Mouse (Mus musculus) megakaryocyte, embryonic 14.5 days (primary cell): ENCODE results near the gene Bach2. TPM values are rescaled to one million over a fixed set of nuclear protein-coding genes. Genes with fewer than 3 reads are reported as not detected.

Experiments used
- H3K27me3 ChIP-seq: replicated peaks from 2 replicates; pipeline ENCODE3; 2012; ENCODE audit warnings: inconsistent platforms
- H3K36me3 ChIP-seq: replicated peaks from 2 replicates; pipeline ENCODE3; 2012; ENCODE audit warnings: low read length, inconsistent platforms, mixed read lengths
- H3K4me1 ChIP-seq: 2 replicates; pipeline ENCODE4 v1.6.1; 2012; ENCODE audit warnings: inconsistent platforms
- H3K4me3 ChIP-seq: replicated peaks from 2 replicates; pipeline ENCODE3; 2012; ENCODE audit warnings: moderate library complexity, mild to moderate bottlenecking, inconsistent platforms
- H3K9me3 ChIP-seq: 2 replicates; pipeline ENCODE4 v1.6.1; 2012; ENCODE audit warnings: inconsistent platforms
- FLI1 ChIP-seq: IDR thresholded peaks from 2 replicates; pipeline ENCODE4 v1.6.1; 2012; ENCODE audit warnings: low read length, inconsistent platforms, mixed read lengths
- GATA1 ChIP-seq: IDR thresholded peaks from 3 replicates; pipeline ENCODE4 v1.6.1; 2012; ENCODE audit warnings: mixed read lengths, low read length, inconsistent platforms, borderline replicate concordance
- polyA plus RNA-seq: library from polyadenylated mRNA; stranded (reverse); fragments of >175 nt; gene quantifications from 2 replicates; pipeline ENCODE4 v1.2.3, GENCODE M21; 2012; ENCODE audit warnings: low replicate concordance; ENCODE audit not compliant: insufficient read depth

Bach2 gene
- polyA plus RNA-seq, 1 experiment, result 0.27 TPM

DNA sequence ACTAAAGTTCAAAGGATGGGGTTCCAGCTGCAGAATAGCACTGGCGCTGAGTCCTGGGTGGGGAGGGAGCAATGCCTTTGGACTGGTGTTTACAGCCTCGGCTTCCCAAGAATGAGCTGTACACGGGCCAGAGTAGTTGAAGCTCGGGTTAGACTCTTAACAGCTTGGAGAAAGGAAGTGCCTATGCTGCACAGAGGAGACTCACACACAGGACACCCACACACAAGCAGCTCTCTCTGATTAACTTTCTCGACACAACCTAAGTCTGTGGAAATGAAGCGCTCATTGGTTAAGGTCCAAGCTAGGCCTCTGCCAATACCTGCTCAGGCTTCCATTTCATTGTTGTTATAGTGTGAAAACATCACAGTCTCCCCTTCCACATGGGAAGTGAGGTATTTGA lies 224.5 kb downstream of the Bach2 start:
- H3K36me3 ChIP-seq, result no peaks in the 10 kb centered on the region
- TF ChIP-seq FLI1 (no peak), GATA1 (no peak)
- H3K4me1 ChIP-seq, result no peaks in the 10 kb centered on the region
- H3K27me3 ChIP-seq, result peaks cover 11% of the 10 kb centered on the region
- no peak overlapping the region for H3K4me3 ChIP-seq
- no peaks in the 10 kb centered on the region; the same call in 1 of the 2 replicates for H3K9me3 ChIP-seq

DNA sequence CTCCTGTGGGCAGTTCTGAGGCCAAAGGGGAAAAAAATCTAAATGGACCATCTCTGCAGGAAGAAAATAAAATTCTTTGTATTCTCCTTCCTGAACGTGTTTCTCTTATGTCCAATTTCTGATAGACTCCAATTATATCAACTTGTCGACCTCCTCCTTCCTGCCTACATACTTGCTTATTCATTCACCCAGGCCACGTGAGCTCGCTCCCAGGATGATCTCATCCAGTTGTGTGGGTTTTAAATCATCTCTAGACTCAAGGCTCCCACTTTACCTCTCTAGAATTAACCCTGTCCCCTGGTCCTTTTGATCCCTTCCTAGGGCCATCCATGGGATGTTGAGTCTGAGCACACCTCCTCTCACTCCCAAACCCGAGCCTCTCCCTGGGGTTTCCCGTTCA lies 225.9 kb downstream of the Bach2 start:
- Histone ChIP-seq H3K4me1 (no peaks in the 10 kb centered on the region), H3K36me3 (no peaks in the 10 kb centered on the region), H3K9me3 (peaks cover 2% of the 10 kb centered on the region), H3K27me3 (peaks cover 11% of the 10 kb centered on the region), H3K4me3 (no peak overlapping the region)
- no peak for TF ChIP-seq GATA1

DNA sequence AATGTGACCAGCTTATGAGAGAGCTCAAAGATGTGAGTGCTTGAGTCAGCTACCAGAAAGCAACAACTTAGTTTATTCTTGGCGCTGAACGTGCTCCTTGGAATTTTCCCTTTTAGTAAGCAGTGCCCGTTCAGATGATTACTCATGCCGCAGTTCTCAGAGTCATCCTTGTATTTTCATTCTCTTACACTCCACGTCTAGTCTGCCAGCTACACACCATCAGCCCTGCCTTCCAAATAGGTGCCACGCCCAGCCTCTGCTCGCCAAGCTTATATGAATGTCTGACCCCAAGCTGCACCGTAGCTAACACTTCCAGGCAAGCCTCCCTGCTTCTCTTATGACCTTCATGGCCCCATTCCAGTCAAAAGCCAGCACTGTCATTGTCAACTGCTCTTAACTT lies 227.4 kb downstream of the Bach2 start:
- Histone ChIP-seq H3K36me3 (no peaks in the 10 kb centered on the region), H3K4me1 (no peaks in the 10 kb centered on the region), H3K9me3 (peaks cover 6% of the 10 kb centered on the region), H3K27me3 (peaks cover 11% of the 10 kb centered on the region), H3K4me3 (no peak overlapping the region)
- TF ChIP-seq GATA1, result no peak
- TF ChIP-seq FLI1, result no peak

DNA sequence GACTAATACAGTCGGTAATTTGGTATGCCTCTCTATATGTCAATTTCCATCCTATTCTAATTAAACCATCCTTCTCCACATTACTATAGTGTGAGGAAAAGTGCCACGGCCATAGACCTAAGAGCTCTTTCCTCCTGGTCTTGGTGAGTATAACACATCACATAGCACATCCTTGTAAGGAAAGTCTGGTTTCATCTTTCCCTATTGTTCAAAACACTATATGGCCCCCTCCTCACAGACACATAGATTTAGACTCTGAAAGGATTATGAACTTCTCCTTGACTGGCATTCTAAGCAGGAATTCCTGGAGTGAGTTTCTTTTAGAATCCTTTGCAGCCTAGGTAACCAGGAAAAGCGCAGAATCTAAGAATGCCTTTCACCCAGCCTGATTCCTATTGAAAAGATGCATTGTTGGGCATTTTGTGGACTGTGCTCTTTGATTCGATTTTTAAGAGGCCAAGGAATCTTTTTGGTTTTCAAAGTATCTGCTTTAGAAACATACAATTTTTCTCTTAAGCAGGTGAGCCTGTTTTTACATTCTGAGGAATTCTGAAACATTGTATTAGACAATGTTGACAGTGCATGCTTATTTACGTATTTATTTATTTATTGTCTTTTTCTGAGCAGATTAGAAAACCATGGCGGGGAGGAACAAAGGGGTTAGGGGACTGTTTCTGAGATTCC lies 239.5 kb downstream of the Bach2 start:
- Histone ChIP-seq H3K9me3 (no peaks in the 10 kb centered on the region), H3K36me3 (no peaks in the 10 kb centered on the region), H3K4me3 (no peak overlapping the region), H3K27me3 (peaks cover 29% of the 10 kb centered on the region), H3K4me1 (no peaks in the 10 kb centered on the region)
- no peak for TF ChIP-seq FLI1
- TF ChIP-seq GATA1, result no peak

DNA sequence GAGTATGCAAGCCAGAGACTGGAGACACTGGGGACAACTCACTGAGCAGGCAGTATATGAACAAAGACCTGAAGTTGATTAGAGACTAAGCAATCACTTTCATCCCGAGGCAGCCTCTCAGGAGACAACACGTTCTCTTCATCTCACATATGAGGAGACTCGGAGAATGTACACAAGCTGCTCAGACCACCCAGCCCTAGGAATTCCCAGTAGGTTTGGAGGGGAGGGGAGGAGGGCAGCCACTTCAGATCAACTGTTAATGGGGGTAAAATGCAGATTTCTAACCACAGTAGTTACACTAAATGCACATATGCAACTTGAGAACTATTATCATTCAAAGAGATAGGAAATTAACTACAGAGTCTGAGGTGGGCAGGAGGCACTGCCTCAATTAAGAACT lies 240.6 kb downstream of the Bach2 start:
- H3K27me3 ChIP-seq, result peaks cover 31% of the 10 kb centered on the region
- no peaks in the 10 kb centered on the region for H3K4me1 ChIP-seq
- no peaks in the 10 kb centered on the region for H3K36me3 ChIP-seq
- no peak overlapping the region for H3K4me3 ChIP-seq
- TF ChIP-seq FLI1, result no peak
- no peak for TF ChIP-seq GATA1
- H3K9me3 ChIP-seq, result no peaks in the 10 kb centered on the region

DNA sequence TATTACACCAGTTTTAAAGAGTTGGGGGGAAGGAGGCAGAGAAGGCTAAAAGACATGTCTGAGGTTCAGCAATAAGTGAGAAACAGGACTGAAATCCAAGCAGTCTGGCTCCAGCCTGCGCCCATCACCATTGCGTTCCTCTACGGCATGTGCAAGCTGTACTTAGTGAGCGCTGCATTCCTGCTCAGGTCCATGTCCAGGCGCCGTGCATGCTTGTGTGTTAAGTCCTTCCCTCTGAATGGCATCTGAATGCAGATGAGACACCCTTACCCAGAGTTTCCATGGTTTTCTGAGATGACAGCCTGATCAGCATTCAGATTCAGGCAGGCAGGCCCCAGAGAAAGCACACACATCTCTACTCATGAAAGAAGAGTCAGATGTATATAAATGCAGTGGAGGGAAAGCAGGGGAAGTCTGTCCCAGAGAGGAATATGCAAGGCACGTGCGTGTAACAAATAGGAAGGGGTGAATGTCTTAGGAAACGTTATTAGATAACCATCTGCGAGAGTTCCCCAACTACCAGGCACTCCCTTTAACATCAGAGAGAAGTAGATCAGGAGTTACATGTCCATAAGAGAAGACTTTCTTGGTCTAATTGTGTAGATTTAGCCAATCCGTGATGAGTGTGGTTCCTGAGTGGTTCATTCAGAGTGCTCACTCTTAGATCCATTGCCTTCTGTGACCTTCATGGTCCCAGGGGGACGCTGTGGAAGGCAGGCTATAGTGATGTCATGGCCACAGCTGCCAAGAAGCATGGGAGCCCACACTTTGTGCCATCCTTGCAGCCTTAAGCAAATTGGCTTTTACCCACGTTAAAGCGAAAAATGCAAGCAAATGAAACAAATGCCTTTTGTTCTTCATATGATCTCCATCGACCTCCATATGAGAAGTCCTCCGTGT lies 241.4 kb downstream of the Bach2 start:
- TF ChIP-seq FLI1, result no peak
- no peak for TF ChIP-seq GATA1
- Histone ChIP-seq H3K27me3 (peaks cover 31% of the 10 kb centered on the region), H3K4me3 (no peak overlapping the region)

DNA sequence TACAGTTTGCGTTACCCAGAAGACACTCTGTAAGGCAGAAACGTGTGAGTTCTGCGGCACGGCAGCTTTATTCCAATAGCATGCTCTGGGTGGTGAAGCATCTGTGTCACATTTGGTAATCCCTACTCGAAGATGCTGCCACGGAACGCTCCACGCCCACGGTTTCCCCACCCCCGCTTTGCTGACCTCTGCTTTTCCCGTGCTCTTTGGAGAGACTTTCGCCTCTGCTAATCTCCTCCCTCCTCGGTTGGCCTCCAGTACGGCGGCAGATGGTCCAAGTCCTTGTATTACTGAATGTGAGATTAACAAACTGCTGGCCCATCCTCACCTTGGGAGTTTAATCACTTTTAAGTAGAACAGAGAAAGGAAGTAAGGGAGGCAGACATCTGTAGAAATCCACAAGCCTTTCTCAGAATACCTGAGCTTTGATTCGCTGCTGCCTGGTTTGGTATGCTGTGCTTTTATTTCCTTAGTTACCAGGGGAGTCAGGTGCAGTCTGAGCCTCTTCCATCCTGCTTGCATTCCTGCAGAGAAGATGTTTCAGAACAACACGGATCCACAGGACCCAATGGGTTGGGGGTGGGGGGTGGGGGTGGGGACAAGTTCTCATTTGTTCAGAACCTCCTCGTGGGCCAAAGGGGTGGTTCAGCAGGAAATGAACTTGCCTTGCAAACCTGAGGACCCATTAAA lies 242.9 kb downstream of the Bach2 start:
- Histone ChIP-seq H3K4me3 (no peak overlapping the region), H3K36me3 (no peaks in the 10 kb centered on the region), H3K9me3 (no peaks in the 10 kb centered on the region), H3K4me1 (no peaks in the 10 kb centered on the region), H3K27me3 (peaks cover 28% of the 10 kb centered on the region)
- no peak for TF ChIP-seq GATA1
- TF ChIP-seq FLI1, result no peak

More for the DNA sequence above, 241.4 kb downstream of the Bach2 start:
- Histone ChIP-seq H3K9me3 (no peaks in the 10 kb centered on the region), H3K4me1 (no peaks in the 10 kb centered on the region), H3K36me3 (no peaks in the 10 kb centered on the region)

DNA sequence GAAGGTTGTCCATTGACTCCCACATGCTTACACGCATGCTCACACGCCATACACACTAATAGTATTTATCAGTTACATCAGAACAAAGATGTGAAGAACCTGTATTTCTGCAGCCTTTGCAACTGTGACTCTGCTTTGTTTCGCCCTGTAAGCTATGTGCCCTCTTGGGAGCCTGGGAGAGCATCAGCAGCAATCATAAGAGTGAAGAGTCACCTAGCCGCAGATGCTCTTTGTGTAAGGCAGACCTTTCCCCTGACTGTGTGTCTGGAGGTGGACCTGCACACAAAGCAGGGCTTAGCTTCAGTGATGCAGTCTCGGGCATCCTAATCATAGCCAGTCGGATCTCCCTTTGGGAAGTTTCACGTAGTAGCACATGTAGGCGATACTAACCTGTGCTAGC lies 243.5 kb downstream of the Bach2 start:
- H3K27me3 ChIP-seq, result peaks cover 28% of the 10 kb centered on the region
- TF ChIP-seq FLI1, result no peak
- TF ChIP-seq GATA1, result no peak
- no peak overlapping the region for H3K4me3 ChIP-seq
- H3K36me3 ChIP-seq, result no peaks in the 10 kb centered on the region
- no peaks in the 10 kb centered on the region for H3K4me1 ChIP-seq
- no peaks in the 10 kb centered on the region for H3K9me3 ChIP-seq

DNA sequence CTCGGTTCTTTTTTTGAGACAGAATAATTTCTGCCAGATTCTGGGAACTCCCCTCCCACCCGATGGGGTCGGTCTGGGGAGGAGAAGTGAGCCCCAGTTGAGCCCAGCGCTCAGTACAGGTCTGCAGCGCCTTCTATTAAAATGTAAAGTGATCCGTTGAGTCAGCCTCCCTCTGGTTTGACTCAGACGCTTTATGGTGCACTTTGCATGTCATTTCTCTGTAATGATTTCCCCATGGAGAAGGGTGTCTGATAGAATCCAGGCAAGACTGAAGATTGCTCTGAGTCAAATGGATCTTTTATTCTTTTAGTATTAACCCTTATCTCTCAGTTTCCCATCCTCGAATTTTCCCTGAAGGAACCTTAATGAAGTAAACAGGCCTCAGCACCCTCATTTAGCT lies 244.3 kb downstream of the Bach2 start:
- no peak overlapping the region for H3K4me3 ChIP-seq
- no peaks in the 10 kb centered on the region for H3K36me3 ChIP-seq
- H3K4me1 ChIP-seq, result no peaks in the 10 kb centered on the region

More for the DNA sequence above, 244.3 kb downstream of the Bach2 start:
- TF ChIP-seq GATA1 (no peak), FLI1 (no peak)
- peaks cover 29% of the 10 kb centered on the region for H3K27me3 ChIP-seq
- no peaks in the 10 kb centered on the region for H3K9me3 ChIP-seq
